Mouse (Mus musculus) heart, postnatal 0 days (tissue): ENCODE results near the gene Meis1.

Source experiments
- CTCF ChIP-seq: IDR thresholded peaks from 2 replicates; pipeline ENCODE4 v1.5.1; 2016; ENCODE audit warnings: antibody characterized with exemption, control low read depth, low read depth
- EP300 ChIP-seq: IDR thresholded peaks from 2 replicates; pipeline ENCODE4 v1.6.1; 2016; ENCODE audit warnings: antibody characterized with exemption, low read depth

DNA sequence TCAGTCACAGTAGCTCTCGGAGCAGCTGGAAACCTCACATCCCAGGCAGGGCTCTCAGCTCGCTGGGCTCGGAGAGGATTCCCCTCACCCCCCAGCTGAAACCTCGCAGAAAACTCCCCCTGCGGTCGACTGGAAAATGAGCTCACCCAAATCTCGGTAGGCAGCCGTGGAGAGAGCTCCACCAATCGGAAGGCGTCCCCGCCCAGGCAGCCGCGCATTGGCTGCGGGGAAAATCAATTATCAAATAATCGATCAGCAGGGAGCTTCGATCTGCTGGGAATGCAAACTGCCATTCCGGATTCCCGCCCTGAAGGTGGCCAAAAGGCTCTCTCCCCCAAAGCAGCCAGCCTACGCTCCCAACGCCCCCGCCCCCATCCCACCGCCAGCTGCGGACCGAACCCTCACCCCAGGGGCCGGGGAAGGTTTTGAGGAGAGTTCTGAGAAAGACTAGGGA, 1.6 kb upstream of the Meis1 start:
- peak; percentile 16; the same call in 1 of the 2 replicates for TF ChIP-seq CTCF
- peak; percentile 73 for TF ChIP-seq EP300
